Mouse (Mus musculus) midbrain, embryonic 15.5 days (tissue): ENCODE measurements around the gene Ror1. TPM values are rescaled to one million over a fixed set of nuclear protein-coding genes. Genes with fewer than 3 reads are reported as not detected.

Experiments used
- ATAC-seq: fragments of 200-750 bp; cut with Nextera tagmentation; replicated peaks from 2 replicates; pipeline ENCODE4 v1.8.0; 2017; ENCODE audit warnings: moderate TSS enrichment
- H3K27ac ChIP-seq: fragments of 300-500 bp; sonication (generic); 2 replicates; pipeline ENCODE4 v1.5.1; 2015; ENCODE audit warnings: mild to moderate bottlenecking, inconsistent platforms
- H3K27me3 ChIP-seq: fragments of 300-500 bp; sonication (generic); replicated peaks from 2 replicates; pipeline ENCODE4 v1.6.1; 2015; ENCODE audit warnings: inconsistent platforms
- H3K36me3 ChIP-seq: fragments of 300-500 bp; sonication (generic); replicated peaks from 2 replicates; pipeline ENCODE4 v1.6.1; 2015; ENCODE audit warnings: inconsistent platforms
- H3K4me1 ChIP-seq: fragments of 300-500 bp; sonication (generic); 2 replicates; pipeline ENCODE4 v1.6.1; 2015; ENCODE audit warnings: inconsistent platforms
- H3K4me2 ChIP-seq: fragments of 300-500 bp; sonication (generic); 2 replicates; pipeline ENCODE4 v1.6.1; 2015; ENCODE audit warnings: inconsistent platforms, mild to moderate bottlenecking, moderate library complexity
- H3K4me3 ChIP-seq: fragments of 300-500 bp; sonication (generic); 2 replicates; pipeline ENCODE4 v1.5.1; 2015; ENCODE audit warnings: mild to moderate bottlenecking, inconsistent platforms
- H3K9ac ChIP-seq: fragments of 300-500 bp; sonication (generic); 2 replicates; pipeline ENCODE4 v1.6.1; 2015; ENCODE audit warnings: mild to moderate bottlenecking, inconsistent platforms
- H3K9me3 ChIP-seq: fragments of 300-500 bp; sonication (generic); 2 replicates; pipeline ENCODE4 v1.6.1; 2016; ENCODE audit warnings: inconsistent platforms
- WGBS: fragments of 180-500 bp; shearing (Covaris S2); methylation state at CpG from one replicate; pipeline ENCODE4 v1.1.7; 2015; ENCODE audit warnings: mixed read lengths; 5-methylcytosine and 5-hydroxymethylcytosine counted together
- polyA plus RNA-seq: library from polyadenylated mRNA; unstranded; fragments of >200 nt; fragmentation: Nextera tagmentation; extraction: Ambion mirVana; gene quantifications from 2 replicates; pipeline ENCODE4 v1.2.1, GENCODE M21; 2015

Gene Ror1
- polyA plus RNA-seq, 1 experiment from 2014 or later: 1.1 TPM

GRCm38 (mm10) chr4:100226619-100227018 lies 131.0 kb downstream of the Ror1 start:
- Histone ChIP-seq H3K27me3 (no peaks in the 10 kb centered on the region), H3K4me2 (no peak overlapping the region), H3K9ac (no peak overlapping the region), H3K4me1 (no peaks in the 10 kb centered on the region), H3K36me3 (no peaks in the 10 kb centered on the region), H3K4me3 (no peak overlapping the region), H3K9me3 (no peaks in the 10 kb centered on the region), H3K27ac (no peak overlapping the region)
- WGBS: 76% methylated on average over 4 of the region's 4 CpGs
- ATAC-seq: no peak

- no peak overlapping the region for H3K4me2 ChIP-seq
- WGBS: 90% methylated on average over 3 of the region's 3 CpGs
- no peak overlapping the region for H3K4me3 ChIP-seq
- H3K4me1 ChIP-seq: no peaks in the 10 kb centered on the region
- no peak overlapping the region for H3K27ac ChIP-seq
- H3K27me3 ChIP-seq: no peaks in the 10 kb centered on the region
- H3K9ac ChIP-seq: no peak overlapping the region
- H3K36me3 ChIP-seq: no peaks in the 10 kb centered on the region
- no peak for ATAC-seq
- H3K9me3 ChIP-seq: no peaks in the 10 kb centered on the region
These were observed 132.5 kb downstream of the Ror1 start for GRCm38 (mm10) chr4:100228106-100228505.

GRCm38 (mm10) chr4:100230245-100230644 lies 134.7 kb downstream of the Ror1 start:
- WGBS: 84% methylated on average over 5 of the region's 5 CpGs
- no peak overlapping the region for H3K4me2 ChIP-seq
- ATAC-seq: no peak
- no peak overlapping the region for H3K27ac ChIP-seq
- no peaks in the 10 kb centered on the region for H3K9me3 ChIP-seq
- no peaks in the 10 kb centered on the region for H3K4me1 ChIP-seq
- no peak overlapping the region for H3K9ac ChIP-seq
- no peaks in the 10 kb centered on the region for H3K27me3 ChIP-seq
- no peak overlapping the region for H3K4me3 ChIP-seq
- H3K36me3 ChIP-seq: no peaks in the 10 kb centered on the region

GRCm38 (mm10) chr4:100230963-100231362 lies 135.4 kb downstream of the Ror1 start:
- H3K9me3 ChIP-seq: no peaks in the 10 kb centered on the region
- no peak for ATAC-seq
- no peaks in the 10 kb centered on the region for H3K27me3 ChIP-seq
- WGBS: 91% methylated on average over 2 of the region's 2 CpGs
- no peak overlapping the region for H3K4me3 ChIP-seq
- no peak overlapping the region for H3K9ac ChIP-seq
- no peaks in the 10 kb centered on the region for H3K36me3 ChIP-seq
- H3K4me1 ChIP-seq: no peaks in the 10 kb centered on the region
- no peak overlapping the region for H3K27ac ChIP-seq
- no peak overlapping the region for H3K4me2 ChIP-seq

- no peaks in the 10 kb centered on the region for H3K9me3 ChIP-seq
- H3K9ac ChIP-seq: no peak overlapping the region
- ATAC-seq: no peak
- H3K27me3 ChIP-seq: no peaks in the 10 kb centered on the region
- no peak overlapping the region for H3K4me2 ChIP-seq
- 95% methylated on average over 3 of the region's 3 CpGs for WGBS
- H3K4me3 ChIP-seq: no peak overlapping the region
- no peaks in the 10 kb centered on the region for H3K36me3 ChIP-seq
- no peak overlapping the region for H3K27ac ChIP-seq
- H3K4me1 ChIP-seq: no peaks in the 10 kb centered on the region
These were observed 136.3 kb downstream of the Ror1 start for GRCm38 (mm10) chr4:100231906-100232305.

- no peaks in the 10 kb centered on the region for H3K36me3 ChIP-seq
- no peaks in the 10 kb centered on the region for H3K27me3 ChIP-seq
- no peak overlapping the region for H3K9ac ChIP-seq
- ATAC-seq: no peak
- no peaks in the 10 kb centered on the region for H3K4me1 ChIP-seq
- no peak overlapping the region for H3K4me2 ChIP-seq
- WGBS: 92% methylated on average over 7 of the region's 7 CpGs
- no peak overlapping the region for H3K27ac ChIP-seq
- no peaks in the 10 kb centered on the region for H3K9me3 ChIP-seq
- H3K4me3 ChIP-seq: no peak overlapping the region
These were observed 136.9 kb downstream of the Ror1 start for GRCm38 (mm10) chr4:100232541-100232940.

- Histone ChIP-seq H3K4me1 (no peaks in the 10 kb centered on the region), H3K4me3 (no peak overlapping the region), H3K4me2 (no peak overlapping the region), H3K36me3 (no peaks in the 10 kb centered on the region), H3K27me3 (no peaks in the 10 kb centered on the region), H3K9me3 (no peaks in the 10 kb centered on the region), H3K9ac (no peak overlapping the region), H3K27ac (no peak overlapping the region)
- 92% methylated on average over 10 of the region's 10 CpGs for whole genome bisulfite sequencing
- ATAC-seq: no peak
These were observed 138.2 kb downstream of the Ror1 start for GRCm38 (mm10) chr4:100233770-100234169.

GRCm38 (mm10) chr4:100236339-100236738 lies 140.7 kb downstream of the Ror1 start:
- WGBS: 88% methylated on average over 3 of the region's 3 CpGs

GRCm38 (mm10) chr4:100242061-100242756 lies 146.6 kb downstream of the Ror1 start:
- WGBS: 77% methylated on average over 6 of the region's 6 CpGs
- Histone ChIP-seq H3K4me2 (no peak overlapping the region), H3K27ac (no peak overlapping the region), H3K9me3 (no peaks in the 10 kb centered on the region), H3K4me3 (no peak overlapping the region), H3K4me1 (no peaks in the 10 kb centered on the region), H3K27me3 (no peaks in the 10 kb centered on the region), H3K36me3 (no peaks in the 10 kb centered on the region), H3K9ac (no peak overlapping the region)
- no peak for ATAC-seq

More at GRCm38 (mm10) chr4:100236339-100236738, 140.7 kb downstream of the Ror1 start:
- H3K4me3 ChIP-seq: no peak overlapping the region
- ATAC-seq: no peak
- no peaks in the 10 kb centered on the region for H3K36me3 ChIP-seq
- no peaks in the 10 kb centered on the region for H3K27me3 ChIP-seq
- no peak overlapping the region for H3K9ac ChIP-seq
- no peaks in the 10 kb centered on the region for H3K4me1 ChIP-seq
- no peaks in the 10 kb centered on the region for H3K9me3 ChIP-seq
- no peak overlapping the region for H3K4me2 ChIP-seq
- no peak overlapping the region for H3K27ac ChIP-seq

- H3K4me1 ChIP-seq: no peaks in the 10 kb centered on the region
- H3K36me3 ChIP-seq: no peaks in the 10 kb centered on the region
- H3K4me3 ChIP-seq: no peak overlapping the region
- H3K27me3 ChIP-seq: no peaks in the 10 kb centered on the region
- 75% methylated on average over 8 of the region's 8 CpGs for WGBS
- H3K9ac ChIP-seq: no peak overlapping the region
- H3K9me3 ChIP-seq: no peaks in the 10 kb centered on the region
- no peak for ATAC-seq
- H3K27ac ChIP-seq: no peak overlapping the region
- H3K4me2 ChIP-seq: no peak overlapping the region
These were observed 148.7 kb downstream of the Ror1 start for GRCm38 (mm10) chr4:100244250-100244649.

GRCm38 (mm10) chr4:100244701-100245100 lies 149.1 kb downstream of the Ror1 start:
- Histone ChIP-seq H3K4me3 (no peak overlapping the region), H3K4me2 (no peak overlapping the region), H3K27me3 (no peaks in the 10 kb centered on the region), H3K9ac (no peak overlapping the region), H3K9me3 (no peaks in the 10 kb centered on the region), H3K27ac (no peak overlapping the region), H3K4me1 (no peaks in the 10 kb centered on the region), H3K36me3 (no peaks in the 10 kb centered on the region)
- ATAC-seq: no peak
- 85% methylated on average over 6 of the region's 6 CpGs for WGBS

GRCm38 (mm10) chr4:100247826-100248225 lies 152.2 kb downstream of the Ror1 start:
- H3K27me3 ChIP-seq: no peaks in the 10 kb centered on the region
- H3K9ac ChIP-seq: no peak overlapping the region
- H3K9me3 ChIP-seq: no peaks in the 10 kb centered on the region
- ATAC-seq: no peak
- H3K4me3 ChIP-seq: no peak overlapping the region
- H3K4me1 ChIP-seq: no peaks in the 10 kb centered on the region
- H3K4me2 ChIP-seq: no peak overlapping the region
- no peaks in the 10 kb centered on the region for H3K36me3 ChIP-seq
- WGBS: 85% methylated on average over 7 of the region's 7 CpGs
- no peak overlapping the region for H3K27ac ChIP-seq

- no peak overlapping the region for H3K27ac ChIP-seq
- H3K4me3 ChIP-seq: no peak overlapping the region
- H3K27me3 ChIP-seq: no peaks in the 10 kb centered on the region
- H3K4me2 ChIP-seq: no peak overlapping the region
- no peak overlapping the region for H3K9ac ChIP-seq
- H3K9me3 ChIP-seq: no peaks in the 10 kb centered on the region
- H3K36me3 ChIP-seq: no peaks in the 10 kb centered on the region
- no peaks in the 10 kb centered on the region for H3K4me1 ChIP-seq
- no peak for ATAC-seq
- WGBS: 92% methylated on average over 2 of the region's 2 CpGs
These were observed 152.7 kb downstream of the Ror1 start for GRCm38 (mm10) chr4:100248273-100248672.
